Mouse (Mus musculus) C2C12 (cell line): ENCODE results near the gene Zc3h7a.

Experiments used
- CTCF ChIP-seq: IDR thresholded peaks from one replicate; pipeline ENCODE4 v1.5.1; 2011; ENCODE audit not compliant: control insufficient read depth, insufficient read depth, insufficient read length
- USF1 ChIP-seq: IDR thresholded peaks from one replicate; pipeline ENCODE4 v1.6.1; 2011; ENCODE audit warnings: low read depth, mild to moderate bottlenecking, control low read depth, moderate library complexity

GRCm38 (mm10) chr16:11200247-11200646 lies 24.1 kb upstream of the Zc3h7a start:
- no peak for TF ChIP-seq CTCF
- TF ChIP-seq USF1: no peak
